Mouse (Mus musculus) lung, adult 2 months (tissue): ENCODE data around the gene Pdxk.

Experiments
- CTCF ChIP-seq: fragments of 200-500 bp; IDR thresholded peaks from 2 replicates; pipeline ENCODE4 v1.5.1; 2011; ENCODE audit warnings: mild to moderate bottlenecking, low read length, control low read depth; ENCODE audit not compliant: insufficient read depth
- POLR2A ChIP-seq: fragments of 200-500 bp; IDR thresholded peaks from 2 replicates; pipeline ENCODE4 v1.6.1; 2011; ENCODE audit warnings: low read depth, mild to moderate bottlenecking, control low read depth, low read length, borderline replicate concordance; ENCODE audit errors: extremely low read depth

DNA sequence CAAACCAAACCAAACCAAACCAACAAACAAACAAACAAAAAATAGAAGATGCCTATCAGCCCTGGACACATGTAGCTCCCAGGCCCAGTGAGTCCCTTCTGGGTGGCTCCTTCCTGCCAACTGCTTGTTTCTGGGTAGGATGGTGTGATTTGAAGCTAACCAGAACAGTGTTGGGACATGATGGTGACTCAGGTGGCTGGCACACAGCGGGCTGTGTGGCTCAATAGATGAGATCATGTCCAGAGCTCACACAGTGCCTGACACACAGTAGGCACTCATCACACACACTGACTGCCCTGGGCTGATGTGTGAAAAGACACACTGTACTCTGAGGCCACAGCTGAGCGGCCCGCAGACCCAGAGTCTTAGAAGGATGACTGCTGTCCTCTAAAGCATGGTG, 18.6 kb downstream of the Pdxk start:
- TF ChIP-seq CTCF (no peak), POLR2A (no peak)
